Mouse (Mus musculus) lung, embryonic 15.5 days (tissue): ENCODE measurements at regions not wholly inside any gene's neighbourhood (a gene's known extent, or its start where the extent isn't known, plus 50 kb on each side); places are given as distances from the start of the nearest gene placed in this dataset.
"Not testable (repeated sequence)": the region's sequence is repeated elsewhere in the genome, so short reads cannot be mapped to it uniquely, and the experiment has no call there.

Experiments used
- ATAC-seq: fragments of 200-750 bp; cut with Nextera tagmentation; 2 replicates; pipeline ENCODE4 v1.8.0; 2017; ENCODE audit warnings: moderate number of reproducible peaks, borderline replicate concordance; ENCODE audit not compliant: low FRiP score, low TSS enrichment; ENCODE audit errors: extremely low read depth
- H3K27ac ChIP-seq: fragments of 300-500 bp; sonication (generic); 2 replicates; pipeline ENCODE4 v1.5.1; 2015; ENCODE audit warnings: moderate library complexity, mild to moderate bottlenecking, inconsistent platforms
- H3K27me3 ChIP-seq: fragments of 300-500 bp; sonication (generic); 2 replicates; pipeline ENCODE4 v1.6.1; 2015; ENCODE audit warnings: inconsistent platforms
- H3K36me3 ChIP-seq: fragments of 300-500 bp; sonication (generic); 2 replicates; pipeline ENCODE4 v1.6.1; 2015; ENCODE audit warnings: inconsistent platforms
- H3K4me1 ChIP-seq: fragments of 300-500 bp; sonication (generic); 2 replicates; pipeline ENCODE4 v1.6.1; 2015; ENCODE audit warnings: inconsistent platforms
- H3K4me2 ChIP-seq: fragments of 300-500 bp; sonication (generic); 2 replicates; pipeline ENCODE4 v1.6.1; 2015; ENCODE audit warnings: inconsistent platforms, mild to moderate bottlenecking, moderate library complexity
- H3K4me3 ChIP-seq: fragments of 300-500 bp; sonication (generic); 2 replicates; pipeline ENCODE4 v1.5.1; 2015; ENCODE audit warnings: mild to moderate bottlenecking, inconsistent platforms
- H3K9ac ChIP-seq: fragments of 300-500 bp; sonication (generic); 2 replicates; pipeline ENCODE4 v1.6.1; 2015; ENCODE audit warnings: inconsistent platforms
- H3K9me3 ChIP-seq: fragments of 300-500 bp; sonication (generic); 2 replicates; pipeline ENCODE4 v1.6.1; 2016; ENCODE audit warnings: inconsistent platforms
- WGBS: fragments of 180-500 bp; shearing (Covaris S2); methylation state at CpG from one replicate; pipeline ENCODE4 v1.1.7; 2015; 5-methylcytosine and 5-hydroxymethylcytosine counted together

DNA sequence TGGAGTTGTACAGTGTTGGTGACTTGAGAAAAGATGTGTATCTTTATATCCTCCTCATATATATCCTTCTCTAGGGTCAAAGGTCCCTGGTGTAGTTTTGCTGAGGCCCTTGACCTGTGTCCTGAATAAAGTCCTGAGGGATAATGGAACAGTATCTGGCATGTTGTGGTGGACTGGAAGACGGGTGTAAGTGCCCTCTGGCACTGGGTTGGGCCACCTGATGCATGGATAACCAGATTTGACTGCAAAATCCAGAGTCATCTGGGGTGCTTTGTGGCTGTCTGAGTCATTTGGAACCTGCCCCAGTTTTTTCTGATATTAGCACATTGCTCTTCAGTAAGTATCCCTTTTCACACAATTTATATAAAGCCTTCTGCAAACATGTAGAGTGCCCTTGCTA, 378.3 kb upstream of the Klhl29 start:
- Histone ChIP-seq H3K9ac (no peak overlapping the region), H3K4me2 (no peak overlapping the region), H3K4me1 (no peaks in the 10 kb centered on the region), H3K27me3 (no peaks in the 10 kb centered on the region), H3K36me3 (no peaks in the 10 kb centered on the region), H3K27ac (no peak overlapping the region), H3K9me3 (no peaks in the 10 kb centered on the region), H3K4me3 (no peak overlapping the region)
- 75% methylated on average over 1 of the region's 1 CpGs for WGBS
- ATAC-seq, result no peak

DNA sequence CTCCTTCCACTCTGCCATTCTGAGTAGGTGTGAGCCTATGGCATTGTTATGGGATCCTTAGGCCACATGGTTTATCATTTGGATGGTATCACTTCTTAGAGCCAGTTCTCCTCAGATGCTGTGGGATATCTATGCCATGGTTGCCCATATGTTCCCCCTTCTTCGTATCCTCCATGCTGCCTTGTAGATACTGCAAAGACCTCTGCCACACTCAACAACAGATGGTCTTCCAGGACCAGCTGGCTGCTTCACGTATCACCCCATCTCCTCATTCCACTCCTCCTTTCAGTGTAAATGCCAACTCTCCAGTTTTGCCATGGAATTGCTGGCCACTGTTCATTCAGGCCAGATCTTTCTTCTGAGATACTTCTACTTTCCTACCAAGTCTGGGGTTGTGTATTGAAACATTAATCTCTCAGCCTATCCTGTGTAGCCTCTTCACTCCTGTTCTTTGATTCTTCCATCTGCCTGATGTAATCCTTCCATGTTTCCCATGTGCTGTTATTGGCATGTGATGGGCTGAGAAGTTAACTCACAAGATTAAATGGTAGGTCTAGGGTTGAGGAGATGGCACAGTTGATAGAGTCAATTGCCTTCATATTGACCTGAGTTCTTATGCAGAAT, 368.7 kb upstream of the Klhl29 start:
- Histone ChIP-seq H3K4me1 (no peaks in the 10 kb centered on the region), H3K36me3 (no peaks in the 10 kb centered on the region), H3K4me2 (no peak overlapping the region), H3K27ac (no peak overlapping the region), H3K9ac (no peak overlapping the region), H3K4me3 (no peak overlapping the region), H3K9me3 (no peaks in the 10 kb centered on the region), H3K27me3 (no peaks in the 10 kb centered on the region)
- 89% methylated on average over 2 of the region's 2 CpGs for WGBS
- ATAC-seq, result no peak

DNA sequence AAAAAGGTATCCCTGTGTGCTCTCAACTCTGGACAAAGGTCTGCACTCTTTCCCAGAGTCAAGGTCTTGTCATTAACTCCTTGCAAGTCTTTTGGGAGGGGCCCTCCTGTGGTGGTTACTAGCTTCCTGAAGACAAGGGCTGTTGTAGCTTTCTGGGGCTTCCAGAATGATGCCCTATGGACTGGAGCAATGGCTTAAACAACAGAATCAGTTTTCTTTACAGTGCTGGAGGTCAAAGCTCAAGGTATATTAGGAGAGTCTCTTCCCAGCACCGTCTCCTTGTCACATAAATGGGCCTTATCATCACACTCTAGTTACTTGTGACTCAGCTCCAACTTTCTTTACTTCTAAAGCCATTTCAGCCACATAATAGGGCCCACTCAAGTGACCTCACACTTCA, 360.6 kb upstream of the Klhl29 start:
- ATAC-seq, result no peak
- WGBS, result 13% methylated on average over 1 of the region's 1 CpGs
- H3K36me3 ChIP-seq, result no peaks in the 10 kb centered on the region
- H3K4me2 ChIP-seq, result no peak overlapping the region
- H3K9me3 ChIP-seq, result no peaks in the 10 kb centered on the region
- H3K4me3 ChIP-seq, result no peak overlapping the region
- no peak overlapping the region for H3K27ac ChIP-seq
- no peaks in the 10 kb centered on the region for H3K27me3 ChIP-seq
- no peaks in the 10 kb centered on the region for H3K4me1 ChIP-seq
- no peak overlapping the region for H3K9ac ChIP-seq

DNA sequence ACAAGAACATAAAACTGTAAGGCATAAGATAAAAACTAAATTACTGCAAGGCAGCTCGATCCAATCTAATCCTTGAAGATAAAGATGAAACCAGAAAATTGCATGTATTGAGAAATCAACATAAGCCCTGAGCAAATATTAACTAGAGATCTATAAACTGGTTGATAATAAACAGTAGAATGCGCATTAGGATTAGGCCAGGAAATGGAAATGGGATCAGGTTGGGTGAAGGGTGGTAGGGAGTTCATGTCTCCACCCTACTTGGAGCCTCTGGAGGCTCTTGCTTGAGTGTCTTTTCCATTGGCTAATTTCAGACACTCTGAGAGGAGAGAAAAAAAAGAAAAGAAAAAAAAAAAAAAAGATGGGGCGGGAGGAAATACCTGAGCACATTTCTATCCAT, 359.4 kb upstream of the Klhl29 start:
- ATAC-seq, result no peak
- no peak overlapping the region for H3K9ac ChIP-seq

DNA sequence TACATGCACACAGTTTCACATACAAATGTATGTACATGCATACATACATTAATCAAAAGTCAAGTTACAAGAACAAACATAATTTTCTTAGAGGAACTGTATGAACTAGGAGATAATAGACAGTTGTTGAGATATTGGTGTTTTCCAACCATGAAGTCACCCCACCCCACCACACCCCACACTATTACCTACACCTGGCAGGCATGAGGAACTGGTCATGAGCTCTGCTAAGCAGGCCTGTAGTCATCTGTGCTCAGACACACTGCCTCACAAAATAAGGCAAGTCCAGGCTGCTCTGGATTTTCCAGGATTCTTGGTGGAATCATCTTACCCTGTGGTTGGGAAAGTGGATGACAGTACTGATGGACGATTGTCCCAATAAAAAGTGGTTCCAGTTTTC, 347.6 kb upstream of the Klhl29 start:
- no peak for ATAC-seq
- WGBS, result 78% methylated on average over 1 of the region's 1 CpGs

More for the DNA sequence above, 359.4 kb upstream of the Klhl29 start:
- Histone ChIP-seq H3K27ac (no peak overlapping the region), H3K4me3 (no peak overlapping the region), H3K4me2 (no peak overlapping the region), H3K4me1 (no peaks in the 10 kb centered on the region), H3K27me3 (no peaks in the 10 kb centered on the region), H3K36me3 (no peaks in the 10 kb centered on the region), H3K9me3 (no peaks in the 10 kb centered on the region)
- WGBS, result 81% methylated on average over 3 of the region's 3 CpGs

DNA sequence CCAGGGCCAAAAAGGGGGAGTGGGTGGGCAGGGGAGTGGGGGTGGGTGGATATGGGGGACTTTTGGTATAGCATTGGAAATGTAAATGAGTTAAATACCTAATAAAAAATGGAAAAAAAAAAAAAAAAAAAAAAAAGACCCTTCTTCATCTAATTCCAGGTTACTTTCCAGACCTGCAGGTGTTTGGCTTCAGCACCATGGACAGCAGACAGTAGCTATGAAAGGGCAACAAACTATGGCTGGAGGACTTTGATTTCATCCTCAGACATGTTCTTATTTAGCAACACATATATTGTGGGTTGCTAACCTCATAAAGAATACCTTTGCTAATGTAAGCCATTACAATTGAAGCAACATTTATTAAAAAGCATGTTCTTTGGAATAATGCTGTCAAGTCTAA, 342.0 kb upstream of the Klhl29 start:
- not testable (repeated sequence) for H3K9me3 ChIP-seq, H3K36me3 ChIP-seq, H3K4me3 ChIP-seq, H3K9ac ChIP-seq, H3K27me3 ChIP-seq, ATAC-seq, H3K4me2 ChIP-seq, H3K27ac ChIP-seq, H3K4me1 ChIP-seq

More for the DNA sequence above, 347.6 kb upstream of the Klhl29 start:
- Histone ChIP-seq H3K4me2 (no peak overlapping the region), H3K27me3 (no peaks in the 10 kb centered on the region), H3K4me3 (no peak overlapping the region), H3K4me1 (no peaks in the 10 kb centered on the region), H3K9ac (no peak overlapping the region), H3K9me3 (no peaks in the 10 kb centered on the region), H3K27ac (no peak overlapping the region), H3K36me3 (no peaks in the 10 kb centered on the region)

DNA sequence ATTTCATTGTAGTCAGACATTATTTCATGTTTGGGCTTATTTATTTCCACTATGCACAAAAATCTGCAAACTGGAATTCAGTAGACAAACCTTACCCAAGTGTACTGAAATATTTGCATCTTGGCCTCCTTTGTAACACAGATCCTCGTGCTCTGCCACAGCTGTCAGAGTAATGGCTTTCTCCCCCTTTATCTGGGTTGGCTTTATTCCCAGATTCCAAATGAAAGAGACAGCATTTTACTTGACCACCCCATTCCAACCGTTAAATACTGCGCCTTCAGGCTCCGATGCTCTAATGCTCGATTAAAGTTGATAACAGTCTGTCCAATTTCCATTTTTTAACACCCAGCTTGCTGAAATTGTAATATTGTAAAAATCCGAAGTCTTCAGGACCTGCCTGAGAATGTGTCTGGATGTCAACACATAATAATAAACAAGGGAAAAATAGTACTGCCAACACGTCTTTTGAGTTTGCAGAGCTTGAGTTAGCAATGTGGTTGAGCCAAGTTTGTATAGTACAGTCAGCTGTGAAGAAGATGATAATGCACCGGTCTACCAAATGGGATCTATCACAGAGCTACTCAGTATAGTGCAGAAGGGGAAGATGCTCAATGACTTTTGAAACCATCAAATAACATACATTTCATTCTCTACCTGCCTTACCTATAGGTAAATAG, 323.4 kb upstream of the Klhl29 start:
- Histone ChIP-seq H3K9ac (no peak overlapping the region), H3K4me2 (no peak overlapping the region), H3K9me3 (no peaks in the 10 kb centered on the region), H3K27me3 (no peaks in the 10 kb centered on the region), H3K4me1 (no peaks in the 10 kb centered on the region), H3K27ac (no peak overlapping the region), H3K36me3 (no peaks in the 10 kb centered on the region), H3K4me3 (no peak overlapping the region)
- 41% methylated on average over 8 of the region's 8 CpGs for WGBS
- ATAC-seq, result no peak

DNA sequence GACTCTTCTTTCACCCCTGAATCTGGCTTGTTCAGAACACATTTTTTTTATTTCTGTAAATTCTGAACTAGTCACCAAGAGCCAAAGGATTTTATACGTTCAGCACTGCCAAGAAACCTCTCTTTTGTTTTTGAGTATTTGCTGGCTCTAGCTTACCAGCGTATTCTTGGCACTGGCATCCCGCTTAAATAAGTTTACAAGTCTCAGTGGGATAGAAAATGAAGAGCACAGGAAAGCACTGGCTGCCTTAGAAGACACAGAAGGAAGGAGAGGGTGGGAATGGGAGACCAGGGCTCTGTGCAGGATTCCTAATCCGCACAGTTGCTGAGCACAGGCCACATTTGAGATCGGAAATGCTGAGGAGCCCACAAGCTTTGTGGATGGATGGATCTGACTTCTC, 306.7 kb upstream of the Klhl29 start:
- no peaks in the 10 kb centered on the region for H3K27me3 ChIP-seq
- no peaks in the 10 kb centered on the region for H3K4me1 ChIP-seq
- WGBS, result 74% methylated on average over 5 of the region's 5 CpGs
- no peak overlapping the region for H3K27ac ChIP-seq
- no peak overlapping the region for H3K4me3 ChIP-seq
- H3K4me2 ChIP-seq, result no peak overlapping the region
- ATAC-seq, result no peak
- no peak overlapping the region for H3K9ac ChIP-seq
- no peaks in the 10 kb centered on the region for H3K9me3 ChIP-seq
- H3K36me3 ChIP-seq, result no peaks in the 10 kb centered on the region

DNA sequence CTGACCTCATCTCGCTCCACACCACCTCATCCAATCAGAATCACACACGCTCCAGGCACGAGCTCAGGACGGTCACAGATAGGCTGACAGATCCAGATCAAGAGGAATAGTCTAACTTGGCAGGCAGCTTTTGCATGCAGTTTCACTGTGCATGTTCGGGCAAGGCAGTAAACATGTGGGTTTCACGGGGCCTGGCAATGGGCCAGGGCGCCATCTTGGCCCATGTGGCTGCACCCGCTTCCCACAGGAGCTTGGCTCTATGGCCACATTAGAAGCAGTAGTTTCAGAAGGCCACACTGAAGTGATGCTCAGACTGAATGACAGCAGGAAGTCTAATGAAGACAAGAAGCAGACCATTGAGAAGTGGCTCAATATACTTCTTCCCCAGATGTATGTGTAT, 302.6 kb upstream of the Klhl29 start:
- H3K27me3 ChIP-seq, H3K4me3 ChIP-seq, H3K27ac ChIP-seq, H3K4me1 ChIP-seq, H3K36me3 ChIP-seq, H3K9ac ChIP-seq, H3K4me2 ChIP-seq, H3K9me3 ChIP-seq, ATAC-seq: not testable (repeated sequence)
- 84% methylated on average over 8 of the region's 8 CpGs for WGBS

DNA sequence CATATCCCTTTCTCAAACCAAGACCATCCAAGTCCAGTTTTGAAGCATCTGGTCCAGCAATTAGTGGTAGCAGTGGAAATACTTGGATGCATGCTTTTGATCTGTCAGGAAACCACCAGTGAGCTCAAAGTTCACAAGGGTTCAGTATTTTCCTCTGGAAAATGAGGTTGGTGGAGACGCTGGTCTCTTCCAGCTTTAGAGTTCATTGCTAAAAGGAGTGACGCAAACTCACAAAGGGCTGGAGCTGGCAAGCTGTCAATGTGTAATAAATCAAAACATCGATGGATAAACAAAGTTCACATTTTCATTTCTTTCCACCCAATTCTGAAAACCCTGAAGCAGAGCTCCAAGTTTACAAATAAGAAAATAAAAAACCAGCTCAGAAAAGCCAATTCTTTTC, 293.0 kb upstream of the Klhl29 start:
- Histone ChIP-seq H3K9ac (no peak overlapping the region), H3K4me2 (no peak overlapping the region), H3K36me3 (no peaks in the 10 kb centered on the region), H3K4me3 (no peak overlapping the region), H3K27ac (no peak overlapping the region), H3K9me3 (no peaks in the 10 kb centered on the region), H3K27me3 (no peaks in the 10 kb centered on the region), H3K4me1 (no peaks in the 10 kb centered on the region)
- ATAC-seq, result no peak
- WGBS, result 27% methylated on average over 3 of the region's 3 CpGs

DNA sequence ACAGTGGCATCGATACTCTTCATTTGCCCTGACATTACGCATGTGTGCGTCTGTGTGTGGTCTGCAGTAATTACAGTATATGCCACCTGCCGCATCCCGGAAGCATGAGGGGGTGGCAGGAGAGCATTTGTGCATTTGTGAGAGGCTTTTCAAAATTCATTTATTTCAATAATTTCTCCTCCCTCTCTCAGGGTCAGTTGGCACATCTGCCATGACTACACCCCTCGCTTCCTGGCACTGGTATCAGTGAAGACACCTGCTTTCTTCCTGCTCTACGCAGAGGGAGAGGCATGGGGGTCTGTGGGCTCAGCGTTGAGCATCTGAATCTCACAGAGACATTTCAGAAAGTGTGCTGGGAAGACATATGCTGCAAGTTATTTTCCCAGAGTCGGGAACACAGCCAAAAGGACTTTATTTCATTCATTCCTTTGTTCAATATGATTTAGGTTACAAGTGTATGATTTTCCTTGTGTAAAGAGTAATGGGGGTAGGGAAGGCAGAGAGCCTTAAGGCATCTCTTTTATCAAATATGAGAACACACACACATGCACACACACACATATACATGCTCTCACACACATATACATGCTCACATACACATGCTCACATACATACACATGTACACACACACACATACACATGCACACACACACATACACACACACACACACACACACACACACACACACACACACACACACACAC, 262.2 kb upstream of the Klhl29 start:
- no peak for ATAC-seq
- H3K36me3 ChIP-seq, result no peaks in the 10 kb centered on the region
- WGBS, result 88% methylated on average over 9 of the region's 9 CpGs

DNA sequence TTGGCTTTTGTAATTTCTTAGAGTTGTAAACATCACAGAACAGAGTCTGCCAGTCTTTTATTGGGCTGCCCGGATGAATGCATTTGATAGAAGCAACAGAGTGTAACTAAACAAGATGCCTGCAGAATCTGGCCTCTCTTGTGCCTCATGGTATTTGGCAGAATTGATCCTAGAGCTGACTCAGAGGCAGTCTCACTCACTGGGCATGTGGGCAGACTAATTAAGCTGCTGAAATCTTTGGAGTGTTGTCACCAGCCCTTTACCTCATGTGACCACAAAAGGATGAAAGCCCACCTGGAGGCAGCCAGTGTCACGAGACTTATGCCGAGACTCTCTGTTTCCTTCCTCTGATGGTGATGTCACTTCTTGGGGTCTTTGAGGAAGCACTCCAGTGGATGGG, 258.5 kb upstream of the Klhl29 start:
- ATAC-seq, result no peak
- no peak overlapping the region for H3K9ac ChIP-seq
- H3K4me1 ChIP-seq, result no peaks in the 10 kb centered on the region
- H3K36me3 ChIP-seq, result no peaks in the 10 kb centered on the region
- no peak overlapping the region for H3K4me3 ChIP-seq
- no peaks in the 10 kb centered on the region for H3K9me3 ChIP-seq
- H3K27ac ChIP-seq, result no peak overlapping the region
- no peaks in the 10 kb centered on the region for H3K27me3 ChIP-seq
- 71% methylated on average over 3 of the region's 3 CpGs for WGBS
- H3K4me2 ChIP-seq, result no peak overlapping the region

More for the DNA sequence above, 262.2 kb upstream of the Klhl29 start:
- Histone ChIP-seq H3K4me2 (no peak overlapping the region), H3K27ac (no peak overlapping the region), H3K9ac (no peak overlapping the region), H3K9me3 (no peaks in the 10 kb centered on the region), H3K4me3 (no peak overlapping the region), H3K4me1 (no peaks in the 10 kb centered on the region), H3K27me3 (no peaks in the 10 kb centered on the region)
